Comparison of ENCODE assay signal across 8 mouse cellular contexts in the genomic region with DNA sequence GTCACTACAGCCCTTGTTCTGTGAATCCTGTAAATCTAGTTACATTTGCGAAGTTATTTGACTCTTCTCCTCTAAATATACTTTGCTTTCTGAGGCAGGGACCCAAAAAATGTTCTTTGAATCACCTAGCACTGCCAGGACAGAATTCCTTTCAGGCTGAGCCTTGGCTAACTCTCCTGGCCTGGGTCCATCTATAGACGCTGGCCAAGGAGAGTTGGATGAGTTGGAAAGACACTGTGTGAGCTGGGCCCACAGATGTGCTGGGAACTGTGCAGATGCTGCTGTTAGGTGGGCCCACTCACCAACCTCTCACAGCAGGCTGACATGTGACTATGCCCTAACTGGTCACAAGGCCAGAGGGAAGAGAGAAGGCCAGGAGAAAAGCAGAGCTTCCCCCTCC. TPM values are rescaled to one million over a fixed set of nuclear protein-coding genes. Genes with fewer than 3 reads are reported as not detected.
A peak's percentile ranks its signal among the peaks of the same experiment; 100 is the strongest.
DNase-seq lines count a peak whose midpoint lies in the region; ATAC-seq and TF ChIP-seq lines count a peak whose summit lies in the region.

No protein-coding gene starts in this region.

- no peak for TF ChIP-seq POLR2A in bone marrow macrophage, adult 2 months (IDR thresholded peaks at IDR 0.05; ENCODE audit: borderline replicate concordance, low read depth, low read length)

- TF ChIP-seq CTCF in bone marrow macrophage, adult 2 months (IDR thresholded peaks at IDR 0.05; ENCODE audit: low read depth, low read length) = no peak

- H3K4me1 ChIP-seq in bone marrow macrophage, adult 2 months (ENCODE audit: control insufficient read depth, insufficient read depth, low read length) = peaks cover 24% of the 10 kb centered on the region

- no peak for ATAC-seq in monocyte, adult 5-6 weeks (replicated peaks; ENCODE audit: insufficient number of reproducible peaks, low FRiP score, low TSS enrichment, poor library complexity, severe bottlenecking)

- H3K4me3 ChIP-seq in bone marrow macrophage, adult 2 months (ENCODE audit: insufficient read depth, low read length) = no peak overlapping the region

- peak; percentile 48 for DNase-seq in layer of hippocampus, adult 11-12 months (ENCODE audit: low spot score)
- no peak for DNase-seq in layer of hippocampus, adult 9-10 months (ENCODE audit: low spot score)
- peak; percentile 85 for DNase-seq in fibroblast of lung, adult 2 months (ENCODE audit: low read depth)
- peak; percentile 42 to 46 for DNase-seq in left cerebral cortex, postnatal 36 days (ENCODE audit: low spot score in 2 of 2)
- DNase-seq in spleen, adult 12 weeks (ENCODE audit: low spot score) = no peak
- no peak for DNase-seq in liver

- H3K27ac ChIP-seq in bone marrow macrophage, adult 2 months (ENCODE audit: insufficient read depth, low read depth, low read length) = peak overlapping the region; percentile 77

- intact Hi-C loops in left cerebral cortex, postnatal 36 days (cut with DNase I) = loop anchor here (2.0 kb wide), 2 partner anchors 28 to 40 kb away; partner anchors contain the start of gene Zfp706

RNA-seq across cellular contexts. Expression of gene Zfp706, which starts 41.1 kb away (rescaled TPM):
- polyA plus RNA-seq in bone marrow macrophage, adult 2 months (2012; ENCODE audit: insufficient read depth, insufficient read length, missing spikeins) = 176 and 194 TPM in 2 replicates
- 100 to 1,000 TPM; 222 TPM for total RNA-seq in left cerebral cortex, postnatal 36 days (2021)
- total RNA-seq in monocyte, adult 5-6 weeks (2017) = 64.0 to 120 TPM (median 90.5 TPM) in 3 replicates

Comparison
In these comparisons a context has a peak if more than half of its experiments do, and no peak if none do; other contexts are left out.
1. DNase-seq: peak in layer of hippocampus, adult 11-12 months (single experiment), fibroblast of lung, adult 2 months (single experiment) and left cerebral cortex, postnatal 36 days (2 of 2); none in layer of hippocampus, adult 9-10 months (single experiment), spleen, adult 12 weeks (single experiment) and liver (single experiment).